Mouse (Mus musculus): ENCODE data around the gene Lhfpl3.
A peak's percentile ranks its signal among the peaks of the same experiment; 100 is the strongest.

The Lhfpl3 gene

DNA sequence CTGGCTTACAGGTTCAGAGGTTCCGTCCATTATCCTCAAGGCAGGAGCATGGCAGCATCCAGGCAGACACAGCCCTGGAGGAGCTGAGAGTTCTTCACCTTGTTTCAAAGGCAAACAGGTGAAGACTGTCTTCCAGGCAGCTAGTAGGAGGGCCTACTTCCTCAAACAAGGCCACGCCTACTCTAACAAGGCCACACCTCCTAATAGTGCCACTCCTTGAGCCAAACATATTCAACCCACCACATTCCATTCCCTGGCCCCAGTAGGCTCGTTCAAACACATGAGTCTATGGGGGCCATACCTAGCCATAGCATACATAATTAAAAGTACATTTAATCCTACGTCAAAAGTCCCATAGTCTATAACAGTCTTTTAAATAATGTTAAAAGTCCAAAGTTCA lies 407.4 kb downstream of the Lhfpl3 start:
- DNase-seq (ENCODE audit: low read depth), result no peak

DNA sequence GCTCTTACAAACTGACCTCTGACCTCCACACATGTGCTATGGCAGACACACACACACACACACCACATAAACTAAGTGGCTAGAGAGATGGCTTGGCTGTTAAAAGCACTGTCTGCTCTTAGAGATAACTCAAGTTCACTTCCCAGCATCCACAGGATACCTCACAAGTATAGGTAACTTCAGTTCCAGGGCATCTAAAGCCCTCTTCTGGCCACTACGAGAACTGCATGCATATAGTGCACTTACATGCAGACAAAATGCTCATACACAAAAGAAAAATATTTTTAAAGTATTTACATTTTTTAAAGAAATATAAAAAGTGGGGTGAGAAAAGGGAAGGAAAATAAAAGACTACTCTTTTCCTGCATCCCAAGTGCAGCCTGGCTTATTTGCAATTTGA lies 408.6 kb downstream of the Lhfpl3 start:
- peak; percentile 22 for DNase-seq (ENCODE audit: low read depth)

DNA sequence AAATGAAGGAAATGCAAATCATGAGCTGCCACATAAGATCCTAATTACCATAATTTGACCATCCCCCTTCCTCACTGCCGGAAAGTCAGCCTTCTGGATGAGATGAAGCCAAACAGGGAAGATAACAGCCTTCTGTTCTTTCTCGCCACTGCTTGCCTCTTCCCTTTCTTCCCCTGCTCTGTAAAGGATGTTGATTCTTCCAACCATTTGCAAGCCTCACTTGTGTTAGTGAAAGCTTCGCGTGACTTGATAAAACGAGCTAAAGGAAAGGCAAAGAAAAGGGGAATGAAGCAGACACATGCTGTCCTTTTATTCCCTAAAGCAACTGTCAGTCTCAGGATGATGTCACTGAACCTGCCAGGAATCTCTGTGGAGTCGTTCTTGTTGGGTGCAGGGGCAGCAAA lies 420.1 kb downstream of the Lhfpl3 start:
- DNase-seq (ENCODE audit: low read depth), result no peak

GRCm38 (mm10) chr5:23166658-23167057 lies 420.8 kb downstream of the Lhfpl3 start:
- no peak for DNase-seq (ENCODE audit: low read depth)

DNA sequence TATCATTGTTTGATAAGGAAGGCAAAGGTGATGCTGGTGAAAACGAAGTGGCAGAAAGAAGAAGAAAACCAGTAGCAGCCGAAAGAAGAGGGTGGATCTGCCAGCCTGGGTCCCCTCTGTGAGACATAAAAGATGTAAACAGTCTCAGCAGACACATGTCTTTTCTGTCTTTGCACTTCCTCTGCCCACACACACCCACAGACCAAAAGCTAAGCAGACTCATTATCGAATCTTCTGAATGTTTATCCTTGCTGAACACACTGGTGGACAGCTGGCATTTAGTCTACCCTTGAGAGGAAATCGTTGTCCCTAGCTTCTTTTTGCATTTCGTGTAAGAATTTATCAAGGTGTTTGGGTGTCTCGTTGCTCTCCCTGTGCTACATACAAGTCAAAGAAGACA lies 443.8 kb downstream of the Lhfpl3 start:
- DNase-seq (ENCODE audit: low read depth), result no peak

- no peak for DNase-seq (ENCODE audit: low read depth)
These were observed 451.0 kb downstream of the Lhfpl3 start for GRCm38 (mm10) chr5:23196879-23197278.

GRCm38 (mm10) chr5:23213086-23213485 lies 467.2 kb downstream of the Lhfpl3 start:
- no peak for DNase-seq (ENCODE audit: low read depth)

DNA sequence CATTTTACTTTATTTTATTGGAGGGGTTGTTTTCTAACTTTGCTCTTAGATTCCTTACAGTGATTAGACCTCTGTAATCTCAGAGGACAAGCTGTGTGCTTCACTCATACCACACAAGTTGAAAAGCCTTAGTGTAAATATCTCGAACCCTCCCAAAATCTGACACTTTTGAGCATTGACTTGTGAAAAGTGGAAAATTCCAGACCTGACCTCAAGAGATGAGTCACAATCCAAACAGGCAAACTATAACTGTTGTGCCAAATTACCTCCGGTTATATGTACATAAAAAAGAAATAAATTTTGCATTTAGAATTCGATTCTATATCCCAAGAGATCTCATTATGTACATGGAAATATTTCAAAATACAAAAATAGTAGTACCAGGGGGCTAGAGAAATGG lies 468.8 kb downstream of the Lhfpl3 start:
- no peak for DNase-seq (ENCODE audit: low read depth)

DNA sequence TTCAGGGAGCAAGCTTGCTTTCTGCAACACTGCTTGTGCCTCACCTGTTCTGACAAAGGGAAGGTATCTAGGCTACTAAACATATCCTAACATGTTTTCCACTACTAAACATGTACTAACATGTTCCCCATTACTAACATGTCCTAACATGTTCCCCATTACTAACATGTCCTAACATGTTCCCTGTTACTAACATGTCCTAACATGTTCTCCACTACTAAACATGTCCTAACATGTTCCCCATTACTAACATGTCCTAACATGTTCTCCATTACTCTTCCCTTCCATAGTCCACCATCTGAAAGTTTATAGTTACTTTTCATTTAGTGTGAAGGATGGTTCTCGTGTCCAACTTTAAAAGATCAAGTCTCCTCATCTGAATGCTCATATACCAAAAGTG lies 473.8 kb downstream of the Lhfpl3 start:
- no peak for DNase-seq (ENCODE audit: low read depth)

DNA sequence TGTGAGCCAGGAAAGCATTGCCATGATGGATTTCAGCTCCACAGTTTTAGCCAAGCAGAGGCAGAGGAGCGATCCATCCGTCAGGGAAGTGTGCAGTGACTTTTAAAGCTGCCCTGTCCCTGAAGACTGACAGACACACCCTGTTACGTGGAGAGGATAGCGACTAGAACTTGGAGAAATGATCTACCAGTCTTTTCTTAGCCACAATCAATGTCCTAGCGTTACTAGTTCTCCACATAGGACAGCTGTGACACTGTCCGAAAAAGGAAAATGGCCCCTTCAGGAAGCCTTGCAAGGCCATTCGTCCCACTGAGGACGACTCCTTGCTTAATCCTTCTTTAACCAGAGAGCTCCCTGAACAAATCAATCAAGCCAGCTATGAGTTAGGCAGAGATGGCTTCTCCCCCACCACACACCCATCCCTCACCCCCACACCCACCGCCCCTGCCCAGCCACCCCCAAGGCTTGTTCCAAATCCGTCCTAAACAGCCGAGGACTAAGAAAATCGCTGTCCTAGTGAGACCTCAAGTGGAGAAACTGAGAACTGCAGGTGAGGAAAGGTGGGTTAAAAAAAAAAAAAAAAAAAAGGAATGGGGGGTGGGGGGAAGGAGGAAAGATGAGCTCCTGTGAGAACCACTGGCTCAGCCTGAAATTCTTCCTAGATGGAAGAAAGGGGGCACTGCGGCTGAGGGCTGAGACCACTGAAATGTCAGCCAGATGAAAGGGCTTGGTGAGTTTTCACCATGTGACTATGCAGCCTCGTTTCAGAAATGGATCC lies 479.1 kb downstream of the Lhfpl3 start:
- peak; percentile 66 for DNase-seq (ENCODE audit: low read depth)

DNA sequence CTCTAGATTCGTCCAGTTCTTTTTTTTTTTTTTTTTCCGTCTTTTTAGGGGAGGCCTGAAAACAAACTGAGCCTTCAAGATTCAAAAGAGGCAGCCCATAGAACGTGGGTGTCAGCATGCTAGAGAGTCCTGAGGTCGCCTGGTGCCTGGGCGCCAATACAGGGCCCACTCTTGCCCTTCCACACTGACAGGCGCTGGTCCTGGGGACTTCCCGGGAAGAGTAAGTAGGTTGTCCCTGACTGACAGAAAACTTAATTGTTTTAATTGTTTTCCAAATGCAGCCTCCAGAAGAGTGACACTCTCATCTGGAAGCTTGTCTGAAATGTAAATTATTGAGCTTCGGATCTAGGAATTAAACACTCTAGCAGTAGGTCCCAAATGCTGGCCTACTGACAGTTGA lies 479.8 kb downstream of the Lhfpl3 start:
- DNase-seq (ENCODE audit: low read depth), result no peak

DNA sequence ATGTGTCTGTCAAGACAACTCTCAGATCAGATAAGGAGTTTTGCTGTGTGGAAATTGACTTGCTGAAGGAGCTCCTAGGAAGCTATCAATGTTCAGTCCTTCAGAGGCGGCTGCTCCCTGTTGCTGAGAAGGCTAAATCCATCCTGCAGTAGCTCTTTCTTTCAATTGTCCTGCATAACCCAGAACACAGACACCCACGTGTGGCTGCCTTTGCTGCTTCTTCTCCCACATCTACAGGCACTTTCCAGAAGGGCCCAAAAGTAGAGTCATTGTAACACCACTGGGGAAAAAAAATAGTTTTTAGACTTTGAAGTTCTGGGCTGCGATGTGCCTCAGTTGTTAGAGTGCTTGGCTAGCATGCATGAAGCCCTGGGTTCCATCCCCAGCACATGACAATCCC lies 480.9 kb downstream of the Lhfpl3 start:
- no peak for DNase-seq (ENCODE audit: low read depth)

DNA sequence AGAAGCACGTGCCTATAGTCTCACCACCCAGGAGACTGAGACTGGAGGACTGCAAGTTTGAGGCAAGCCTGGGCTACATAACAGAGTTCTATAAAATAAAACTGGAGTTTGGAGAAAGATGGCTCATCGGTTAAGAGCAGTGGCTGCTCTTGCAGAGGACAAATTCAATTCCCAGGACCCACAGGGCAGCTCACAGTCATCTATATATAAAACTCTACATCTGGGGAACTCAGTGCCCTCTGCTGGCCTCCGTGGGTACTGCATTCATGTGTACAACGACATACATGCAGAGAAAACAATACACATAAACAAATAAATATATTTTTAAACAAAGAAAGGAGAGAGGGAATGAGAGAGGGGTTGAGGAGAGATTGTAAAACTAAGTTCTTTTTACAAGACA lies 501.1 kb downstream of the Lhfpl3 start:
- DNase-seq (ENCODE audit: low read depth), result peak; percentile 66

DNA sequence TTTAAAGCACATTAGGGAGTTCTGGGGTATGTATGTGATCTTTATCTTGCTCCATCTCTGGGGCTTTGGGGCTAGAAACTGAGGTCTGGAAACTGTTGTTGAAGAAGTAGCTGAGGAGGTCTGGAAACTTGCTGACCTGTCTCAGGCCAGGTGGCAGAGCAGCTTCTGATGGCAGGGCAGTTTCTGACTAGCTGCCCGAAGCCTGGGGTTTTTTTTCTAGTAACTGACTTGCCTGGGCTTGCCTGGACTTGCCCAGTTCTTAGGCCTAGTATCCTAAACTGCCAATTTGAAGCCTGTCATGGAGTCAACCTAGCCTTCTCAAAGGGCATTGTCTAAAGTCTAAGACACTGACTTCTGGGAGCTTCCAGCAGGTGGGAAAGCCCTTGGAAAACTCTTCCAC lies 501.9 kb downstream of the Lhfpl3 start:
- no peak for DNase-seq (ENCODE audit: low read depth)

GRCm38 (mm10) chr5:23248303-23248702 lies 502.4 kb downstream of the Lhfpl3 start:
- DNase-seq (ENCODE audit: low read depth), result no peak

DNA sequence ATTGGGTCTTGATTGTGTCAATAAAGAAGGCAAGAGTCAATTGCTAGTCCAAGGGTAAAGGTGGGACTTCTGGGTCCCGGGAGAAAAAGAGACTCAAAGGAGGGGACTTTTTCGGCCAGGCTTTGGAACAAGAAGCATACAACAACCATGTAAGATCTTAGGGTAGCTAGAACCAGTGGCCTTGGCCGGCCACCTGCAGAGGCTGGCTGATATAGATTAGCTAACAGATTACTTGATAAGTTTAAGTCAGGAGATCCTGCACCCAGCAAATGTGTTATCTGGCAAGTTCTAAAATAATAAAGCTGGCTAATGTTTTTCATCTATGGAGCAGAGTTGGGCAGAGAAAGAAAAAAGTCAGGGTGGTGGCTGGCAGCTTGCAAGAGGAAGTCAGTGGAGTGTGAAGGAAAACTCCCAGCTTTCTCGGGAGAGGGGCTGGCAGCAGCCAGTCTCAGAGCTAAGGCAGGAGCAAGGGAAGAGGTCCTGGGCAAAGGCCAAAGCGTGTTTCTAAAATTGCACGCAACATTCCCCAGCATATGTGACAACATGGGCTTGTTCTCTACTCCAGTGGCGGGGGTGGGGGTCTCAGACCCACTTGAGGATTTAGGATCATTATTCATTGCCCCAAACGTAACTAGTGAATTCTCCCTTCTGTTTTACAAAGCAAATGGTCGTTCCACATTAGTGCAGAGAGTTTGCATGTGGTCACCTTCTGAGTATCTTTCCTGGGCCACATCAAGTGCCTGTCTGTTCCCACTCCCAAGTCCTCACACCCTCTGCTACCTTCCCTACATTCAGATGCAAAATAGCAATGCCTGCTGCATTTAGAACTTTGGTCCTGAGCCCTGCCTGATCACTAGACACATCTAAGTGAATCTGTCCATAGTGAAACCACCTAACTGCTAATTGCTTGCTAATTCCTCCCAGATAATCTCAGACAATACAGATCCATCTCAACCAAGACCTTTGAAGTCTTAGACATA lies 504.3 kb downstream of the Lhfpl3 start:
- no peak for DNase-seq (ENCODE audit: low read depth)

DNA sequence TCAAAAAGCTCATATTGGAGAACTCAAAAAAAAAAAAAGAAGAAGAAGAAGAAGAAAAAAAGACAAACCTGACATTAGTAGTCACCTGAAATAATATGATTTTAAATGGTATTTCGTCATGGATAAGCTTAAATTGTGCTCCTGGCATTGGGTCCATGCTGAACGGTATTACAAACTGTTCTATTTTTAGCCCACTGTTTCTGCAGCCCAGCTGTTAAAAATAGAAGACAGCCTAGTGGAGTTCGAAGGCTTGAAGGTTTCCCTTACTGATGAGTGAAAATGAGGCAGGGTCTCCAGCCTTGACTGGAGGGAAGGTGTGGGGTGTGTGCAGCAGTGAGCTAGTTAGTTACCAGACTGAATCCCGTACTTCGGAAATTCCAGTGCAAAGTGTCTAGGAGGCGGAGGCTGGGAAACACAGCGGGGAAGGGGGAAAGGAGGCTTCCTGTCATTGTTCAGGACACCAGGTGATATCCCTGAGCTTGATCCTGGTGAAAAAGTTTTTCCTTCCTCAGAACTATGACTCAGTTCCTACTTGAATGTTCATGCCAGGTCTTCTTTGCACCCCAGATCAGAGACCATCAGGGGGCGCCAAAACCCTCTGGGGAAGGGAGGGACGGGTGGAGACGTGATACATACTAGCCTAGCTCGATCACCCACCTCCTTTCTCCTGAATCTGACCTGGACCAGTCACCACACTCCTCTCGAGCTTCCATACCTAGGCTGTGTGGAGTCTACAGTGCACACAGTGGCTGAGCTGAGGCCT lies 505.8 kb downstream of the Lhfpl3 start:
- DNase-seq (ENCODE audit: low read depth), result peak; percentile 77

DNA sequence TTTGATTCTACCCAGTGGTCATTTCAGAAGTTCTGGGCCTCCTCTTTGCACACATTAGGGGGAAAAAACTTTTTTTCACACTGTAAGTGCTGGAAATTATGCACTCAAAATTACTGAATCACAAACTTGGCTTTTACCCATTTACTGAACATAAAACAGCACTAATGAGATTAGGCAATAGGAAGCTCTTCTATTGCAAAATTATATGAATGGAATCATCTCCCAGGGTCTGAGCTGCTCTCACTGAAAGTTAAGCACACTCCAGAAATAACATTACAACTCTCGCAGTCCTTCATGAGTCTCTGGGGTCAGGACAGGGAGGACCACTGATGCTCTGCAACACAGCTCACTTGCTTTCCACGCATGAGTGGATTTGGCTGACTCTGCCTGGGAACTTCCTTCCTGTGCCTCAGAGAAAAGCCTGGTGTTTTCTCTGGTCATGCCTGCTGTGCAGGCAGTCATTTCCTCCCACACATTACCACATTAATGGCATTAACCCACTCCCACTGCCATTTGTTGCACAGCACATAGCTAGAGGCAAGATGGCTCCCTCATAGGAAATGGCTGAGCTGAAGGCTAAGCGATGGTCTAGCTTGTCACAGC lies 510.1 kb downstream of the Lhfpl3 start:
- no peak for DNase-seq (ENCODE audit: low read depth)

DNA sequence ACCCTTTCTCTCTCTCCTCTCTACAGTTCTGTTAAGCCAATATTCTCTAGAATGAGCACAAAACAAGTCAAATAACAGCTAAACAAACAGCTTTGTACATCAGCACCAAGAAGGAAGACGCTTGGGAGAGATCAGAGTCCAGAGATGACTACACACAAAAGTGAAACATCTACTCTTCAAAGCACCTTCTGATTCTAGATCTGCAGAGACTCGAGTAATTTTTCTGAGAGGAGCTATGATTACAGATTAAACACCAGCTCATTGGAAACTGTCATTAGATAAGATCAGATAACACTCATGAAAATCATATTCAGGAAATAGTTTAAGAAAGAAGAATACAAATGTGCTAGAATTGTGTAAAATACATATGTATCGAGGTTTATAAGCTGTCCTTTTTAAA lies 527.5 kb downstream of the Lhfpl3 start:
- DNase-seq (ENCODE audit: low read depth), result peak; percentile 34

DNA sequence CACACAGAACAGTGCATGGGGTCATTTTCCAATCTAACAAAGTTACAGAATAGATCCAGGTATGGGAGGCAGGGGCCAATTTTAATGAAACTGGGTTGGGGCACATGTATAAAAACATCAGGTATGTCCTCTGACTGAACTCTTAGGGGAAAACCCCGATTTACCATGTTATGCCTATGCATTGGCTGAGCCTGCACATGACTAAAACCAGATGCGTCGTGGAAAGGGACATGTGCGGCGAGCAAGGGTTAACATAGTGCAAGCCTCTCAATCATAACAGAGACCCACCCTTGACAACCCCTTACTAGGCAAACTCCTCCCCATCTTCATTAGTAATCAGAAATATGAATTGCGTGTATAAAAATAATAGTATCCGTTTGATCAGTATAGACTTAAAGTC lies 533.5 kb downstream of the Lhfpl3 start:
- DNase-seq (ENCODE audit: low read depth), result peak; percentile 35

GRCm38 (mm10) chr5:23284884-23285283 lies 539.0 kb downstream of the Lhfpl3 start:
- peak; percentile 69 for DNase-seq (ENCODE audit: low read depth)

- DNase-seq (ENCODE audit: low read depth), result no peak
These were observed 543.3 kb downstream of the Lhfpl3 start for GRCm38 (mm10) chr5:23289149-23289548.
